10 mouse cellular contexts compared by ENCODE assay signal in genomic region chr6:67048880-67049694, GRCm38 (mm10). TPM values are rescaled to one million over a fixed set of nuclear protein-coding genes. Genes with fewer than 3 reads are reported as not detected.
A peak's percentile ranks its signal among the peaks of the same experiment; 100 is the strongest.
DNase-seq lines count a peak whose midpoint lies in the region; ATAC-seq and TF ChIP-seq lines count a peak whose summit lies in the region.
"Had no signal": no experiment of that assay in that cellular context is flagged by ENCODE, and none has a peak within 500 bp of the region (broad histone marks: within the 10 kb centered on the region; RNA-seq: fewer than 3 reads in every experiment).

No protein-coding gene starts in this region.

- H3K4me3 ChIP-seq in kidney, embryonic 15.5 days (replicated peaks), result no peak overlapping the region
- H3K4me3 ChIP-seq in embryonic facial prominence, embryonic 14.5 days (ENCODE audit: low read depth, low read length), result no peak overlapping the region
- no peak overlapping the region for H3K4me3 ChIP-seq in limb, embryonic 13.5 days
- H3K4me3 ChIP-seq in midbrain, postnatal 0 days (ENCODE audit: low read depth, low read length), result no peak overlapping the region

- no peak overlapping the region for H3K9ac ChIP-seq in kidney, embryonic 15.5 days
- no peak overlapping the region for H3K9ac ChIP-seq in embryonic facial prominence, embryonic 14.5 days (ENCODE audit: low read depth, low read length)
- no peak overlapping the region for H3K9ac ChIP-seq in limb, embryonic 13.5 days
- no peak overlapping the region for H3K9ac ChIP-seq in midbrain, postnatal 0 days (replicated peaks; ENCODE audit: low read length, poor library complexity, severe bottlenecking)

- WGBS in kidney, embryonic 15.5 days, result 35% methylated on average over 7 of the region's 7 CpGs
- whole genome bisulfite sequencing in embryonic facial prominence, embryonic 14.5 days, result 20% methylated on average over 7 of the region's 7 CpGs
- WGBS in limb, embryonic 13.5 days, result 26% methylated on average over 7 of the region's 7 CpGs
- WGBS in midbrain, postnatal 0 days, result 33% methylated on average over 7 of the region's 7 CpGs

- no peak for DNase-seq in kidney, postnatal 25 days
- DNase-seq in embryonic facial prominence, embryonic 14.5 days (ENCODE audit: low spot score), result peak; percentile 63
- peak; percentile 36 for DNase-seq in midbrain, postnatal 0 days (ENCODE audit: low spot score)
- DNase-seq in thymus, postnatal 36 days, result no peak
- no peak for DNase-seq in B cell, adult 2 months
- DNase-seq in adrenal gland, adult 2 months, result no peak
- DNase-seq: heart, adult 18-20 months; kidney, postnatal 10 days had no signal

- H3K9me3 ChIP-seq in kidney, embryonic 15.5 days (replicated peaks), result no peaks in the 10 kb centered on the region
- H3K9me3 ChIP-seq in embryonic facial prominence, embryonic 14.5 days (ENCODE audit: control insufficient read depth, low read length), result no peaks in the 10 kb centered on the region
- no peaks in the 10 kb centered on the region for H3K9me3 ChIP-seq in limb, embryonic 13.5 days
- no peaks in the 10 kb centered on the region for H3K9me3 ChIP-seq in midbrain, postnatal 0 days (ENCODE audit: low read length)

- H3K27ac ChIP-seq in kidney, embryonic 15.5 days, result no peak overlapping the region
- no peak overlapping the region for H3K27ac ChIP-seq in embryonic facial prominence, embryonic 14.5 days (replicated peaks; ENCODE audit: low read depth, low read length)
- H3K27ac ChIP-seq in limb, embryonic 13.5 days, result no peak overlapping the region
- H3K27ac ChIP-seq in midbrain, postnatal 0 days (ENCODE audit: low read depth, low read length), result no peak overlapping the region

- no peaks in the 10 kb centered on the region for H3K36me3 ChIP-seq in kidney, embryonic 15.5 days
- H3K36me3 ChIP-seq in embryonic facial prominence, embryonic 14.5 days (ENCODE audit: control insufficient read depth, insufficient read depth, low read length), result no peaks in the 10 kb centered on the region
- no peaks in the 10 kb centered on the region for H3K36me3 ChIP-seq in limb, embryonic 13.5 days
- H3K36me3 ChIP-seq in midbrain, postnatal 0 days (ENCODE audit: insufficient read depth, low read length), result no peaks in the 10 kb centered on the region

- H3K4me2 ChIP-seq in kidney, embryonic 15.5 days, result no peak overlapping the region
- no peak overlapping the region for H3K4me2 ChIP-seq in embryonic facial prominence, embryonic 14.5 days (ENCODE audit: low read depth, low read length)
- H3K4me2 ChIP-seq in limb, embryonic 13.5 days (replicated peaks), result no peak overlapping the region
- H3K4me2 ChIP-seq in midbrain, postnatal 0 days (ENCODE audit: low read depth, low read length, poor library complexity, severe bottlenecking), result no peak overlapping the region

- H3K27me3 ChIP-seq in kidney, embryonic 15.5 days, result no peaks in the 10 kb centered on the region
- H3K27me3 ChIP-seq in embryonic facial prominence, embryonic 14.5 days (replicated peaks; ENCODE audit: control insufficient read depth, insufficient read depth, low read length), result no peaks in the 10 kb centered on the region
- H3K27me3 ChIP-seq in limb, embryonic 13.5 days, result no peaks in the 10 kb centered on the region
- no peaks in the 10 kb centered on the region for H3K27me3 ChIP-seq in midbrain, postnatal 0 days (ENCODE audit: insufficient read depth, low read length)

- peak; percentile 58 for ATAC-seq in kidney, embryonic 15.5 days (replicated peaks; ENCODE audit: low FRiP score)
- peak; percentile 78 for ATAC-seq in embryonic facial prominence, embryonic 14.5 days (ENCODE audit: low read depth)
- ATAC-seq in limb, embryonic 13.5 days (ENCODE audit: low FRiP score, low read depth), result peak; percentile 36; the same call in 1 of the 2 replicates
- ATAC-seq in midbrain, postnatal 0 days (ENCODE audit: low FRiP score), result no peak

- TF ChIP-seq CTCF in midbrain, postnatal 0 days (IDR thresholded peaks at IDR 0.05), result no peak

- H3K4me1 ChIP-seq in kidney, embryonic 15.5 days, result peaks cover 4% of the 10 kb centered on the region
- H3K4me1 ChIP-seq in embryonic facial prominence, embryonic 14.5 days (ENCODE audit: control insufficient read depth, insufficient read depth, low read length), result no peaks in the 10 kb centered on the region
- peaks cover 10% of the 10 kb centered on the region for H3K4me1 ChIP-seq in limb, embryonic 13.5 days
- H3K4me1 ChIP-seq in midbrain, postnatal 0 days (ENCODE audit: insufficient read depth, low read length), result no peaks in the 10 kb centered on the region

RNA-seq across cellular contexts. Expression of gene Gadd45a, which starts 11.8 kb away (rescaled TPM):
- polyA plus RNA-seq in kidney, embryonic 15.5 days (2015; fragmentation: Nextera tagmentation; extraction: Ambion mirVana), result 32.7 and 41.2 TPM in 2 replicates
- polyA plus RNA-seq in embryonic facial prominence, embryonic 14.5 days (2014; fragmentation: Nextera tagmentation; extraction: Ambion mirVana), result 9.9 and 12.7 TPM in 2 replicates
- 18.1 and 19.7 TPM in 2 replicates for polyA plus RNA-seq in limb, embryonic 13.5 days (2015; fragmentation: Nextera tagmentation; extraction: Ambion mirVana)
- 8.6 and 10.2 TPM in 2 replicates for total RNA-seq in midbrain, postnatal 0 days (2014; rRNA removed)
- 9.6 and 11.2 TPM in 2 replicates for polyA plus RNA-seq in midbrain, postnatal 0 days (2015; fragmentation: Nextera tagmentation; extraction: Ambion mirVana)
- total RNA-seq in adrenal gland, adult 2 months (2021), result 10 to 100 TPM; 15.3 to 51.4 TPM
- 77.3 and 93.9 TPM in 2 replicates for polyA plus RNA-seq in adrenal gland, adult 2 months (2012; rRNA removed)

Comparison
In these comparisons a context has a peak if more than half of its experiments do, and no peak if none do; other contexts are left out.
1. DNase-seq: peak in embryonic facial prominence, embryonic 14.5 days (single experiment) and midbrain, postnatal 0 days (single experiment); none in kidney, postnatal 25 days (0 of 2), thymus, postnatal 36 days (0 of 2), B cell, adult 2 months (0 of 2) and adrenal gland, adult 2 months (single experiment).